Mouse (Mus musculus) myocyte (in vitro differentiated cells): ENCODE measurements around the gene Zpr1. TPM values are rescaled to one million over a fixed set of nuclear protein-coding genes. Genes with fewer than 3 reads are reported as not detected.
A peak's percentile ranks its signal among the peaks of the same experiment; 100 is the strongest.

Experiments
- H3K27me3 ChIP-seq: one replicate; pipeline ENCODE4 v1.6.1; 2011; ENCODE audit not compliant: control insufficient read depth, insufficient read depth, insufficient read length
- H3K36me3 ChIP-seq: one replicate; pipeline ENCODE4 v1.6.1; 2011; ENCODE audit not compliant: control insufficient read depth, insufficient read depth
- H3K4me2 ChIP-seq: one replicate; pipeline ENCODE4 v1.6.1; 2011; ENCODE audit warnings: low read depth, control low read depth
- H3K4me3 ChIP-seq: one replicate; pipeline ENCODE4 v1.5.1; 2011; ENCODE audit warnings: mild to moderate bottlenecking, control low read depth, moderate library complexity
- H3K79me2 ChIP-seq: one replicate; pipeline ENCODE4 v1.6.1; 2011; ENCODE audit not compliant: control insufficient read depth, insufficient read depth
- H3ac ChIP-seq: one replicate; pipeline ENCODE4 v1.6.1; 2011; ENCODE audit not compliant: control insufficient read depth, insufficient read length
- CEBPB ChIP-seq: IDR thresholded peaks from 2 replicates; pipeline ENCODE4 v1.6.1; 2011; ENCODE audit warnings: mild to moderate bottlenecking, moderate library complexity; ENCODE audit not compliant: poor library complexity, insufficient read depth, severe bottlenecking
- E2F4 ChIP-seq: IDR thresholded peaks from one replicate; pipeline ENCODE4 v1.6.1; 2011; ENCODE audit warnings: mild to moderate bottlenecking, control low read depth, moderate library complexity; ENCODE audit not compliant: insufficient read depth
- MAX ChIP-seq: IDR thresholded peaks from one replicate; pipeline ENCODE4 v1.6.1; 2011; ENCODE audit warnings: low read depth, mild to moderate bottlenecking, control low read depth
- MYOD1 ChIP-seq, 3 experiments: IDR thresholded peaks; one replicate each; pipeline ENCODE4 v1.6.1; 2011; ENCODE audit warnings: control low read depth in 2 of 3, low read depth in 2 of 3, mild to moderate bottlenecking in 2 of 3, moderate library complexity in 1 of 3; ENCODE audit not compliant: insufficient read length in 2 of 3, control insufficient read depth in 1 of 3
- MYOG ChIP-seq, 3 experiments: IDR thresholded peaks; one replicate each; pipeline ENCODE4 v1.6.1; 2011; ENCODE audit warnings: control low read depth in 2 of 3, low read depth in 2 of 3, mild to moderate bottlenecking in 2 of 3; ENCODE audit not compliant: insufficient read length in 2 of 3, control insufficient read depth in 1 of 3, insufficient read depth in 1 of 3
- POLR2A ChIP-seq: IDR thresholded peaks from one replicate; pipeline ENCODE4 v1.6.1; 2011; ENCODE audit warnings: low read depth, mild to moderate bottlenecking, control low read depth, moderate library complexity; ENCODE audit not compliant: insufficient read length
- POLR2AphosphoS2 ChIP-seq: IDR thresholded peaks from one replicate; pipeline ENCODE4 v1.6.1; 2011; ENCODE audit warnings: low read depth, control low read depth; ENCODE audit not compliant: insufficient read length
- REST ChIP-seq: IDR thresholded peaks from one replicate; pipeline ENCODE4 v1.6.1; 2011; ENCODE audit warnings: mild to moderate bottlenecking, control low read depth, moderate library complexity; ENCODE audit not compliant: insufficient read depth, insufficient read length
- SRF ChIP-seq: IDR thresholded peaks from one replicate; pipeline ENCODE4 v1.6.1; 2011; ENCODE audit warnings: low read depth; ENCODE audit not compliant: control insufficient read depth, insufficient read length
- TCF12 ChIP-seq: IDR thresholded peaks from one replicate; pipeline ENCODE4 v1.6.1; 2011; ENCODE audit warnings: mild to moderate bottlenecking, control low read depth; ENCODE audit not compliant: poor library complexity, insufficient read depth, severe bottlenecking
- TCF3 ChIP-seq: IDR thresholded peaks from one replicate; pipeline ENCODE4 v1.6.1; 2011; ENCODE audit warnings: low read depth, control low read depth; ENCODE audit not compliant: insufficient read length
- USF1 ChIP-seq: IDR thresholded peaks from one replicate; pipeline ENCODE4 v1.6.1; 2011; ENCODE audit warnings: low read depth, mild to moderate bottlenecking, control low read depth, moderate library complexity
- polyA plus RNA-seq: library from polyadenylated mRNA; unstranded; fragments of >200 nt; fragmentation: generic; extraction: Trizol; gene quantifications from one replicate; pipeline ENCODE4 v1.2.1, GENCODE M21; 2012; ENCODE audit warnings: missing spikeins

The Zpr1 gene
- polyA plus RNA-seq = 33.1 TPM

- Histone ChIP-seq H3K27me3 (peaks cover 25% of the 10 kb centered on the region), H3K36me3 (peaks cover 23% of the 10 kb centered on the region), H3K4me2 (peak within 1 kb of the TSS; percentile 89), H3ac (peak within 1 kb of the TSS; percentile 41), H3K79me2 (peaks cover 9% of the 10 kb centered on the region), H3K4me3 (peak within 1 kb of the TSS; percentile 80)
- TF ChIP-seq POLR2AphosphoS2 (peak; percentile 72), REST (no peak), MYOD1 (IDR thresholded peaks at IDR 0.05; ENCODE audit: control insufficient read depth in 1 of 3, insufficient read length in 2 of 3, low read depth in 2 of 3) (peak in 1 of 3 experiments; percentile 4), E2F4 (no peak), MYOG (IDR thresholded peaks at IDR 0.05; ENCODE audit: control insufficient read depth in 1 of 3, insufficient read depth in 1 of 3, insufficient read length in 2 of 3, low read depth in 2 of 3) (no peak), TCF3 (no peak), CEBPB (no peak), POLR2A (peak; percentile 80), USF1 (no peak)
Measured at GRCm38 (mm10) chr9:46272677-46273454, at the start of gene Zpr1. TSS of gene Zpr1 (plus strand) at chr9:46273064.

- TF ChIP-seq POLR2A = no peak
- Histone ChIP-seq H3ac (no peak overlapping the region), H3K27me3 (no peaks in the 10 kb centered on the region), H3K4me2 (no peak overlapping the region), H3K4me3 (no peak overlapping the region), H3K36me3 (no peaks in the 10 kb centered on the region), H3K79me2 (no peaks in the 10 kb centered on the region)
Measured at GRCm38 (mm10) chr9:46223090-46223489, 49.8 kb upstream of the Zpr1 start.

GRCm38 (mm10) chr9:46224101-46224500 lies 48.8 kb upstream of the Zpr1 start:
- Histone ChIP-seq H3K27me3 (no peaks in the 10 kb centered on the region), H3K79me2 (no peaks in the 10 kb centered on the region), H3K36me3 (no peaks in the 10 kb centered on the region), H3K4me3 (no peak overlapping the region), H3ac (no peak overlapping the region), H3K4me2 (no peak overlapping the region)
- TF ChIP-seq MAX (no peak), REST (no peak), MYOG (IDR thresholded peaks at IDR 0.05; ENCODE audit: control insufficient read depth in 1 of 3, insufficient read depth in 1 of 3, insufficient read length in 2 of 3, low read depth in 2 of 3) (no peak), CEBPB (no peak), POLR2A (no peak), POLR2AphosphoS2 (no peak), E2F4 (no peak)

GRCm38 (mm10) chr9:46224945-46225660 lies 47.8 kb upstream of the Zpr1 start:
- no peak overlapping the region for H3ac ChIP-seq
- H3K79me2 ChIP-seq = no peaks in the 10 kb centered on the region
- no peaks in the 10 kb centered on the region for H3K36me3 ChIP-seq
- no peak overlapping the region for H3K4me3 ChIP-seq
- H3K4me2 ChIP-seq = no peak overlapping the region
- H3K27me3 ChIP-seq = no peaks in the 10 kb centered on the region
- TF ChIP-seq REST = no peak
- TF ChIP-seq MAX = no peak
- TF ChIP-seq USF1 = no peak
- no peak for TF ChIP-seq POLR2AphosphoS2
- TF ChIP-seq MYOD1 (IDR thresholded peaks at IDR 0.05; ENCODE audit: control insufficient read depth in 1 of 3, insufficient read length in 2 of 3, low read depth in 2 of 3) = no peak
- no peak for TF ChIP-seq TCF12
- no peak for TF ChIP-seq SRF
- no peak for TF ChIP-seq TCF3

- no peak overlapping the region for H3K4me2 ChIP-seq
- TF ChIP-seq TCF12 (no peak), MAX (no peak), MYOD1 (IDR thresholded peaks at IDR 0.05; ENCODE audit: control insufficient read depth in 1 of 3, insufficient read length in 2 of 3, low read depth in 2 of 3) (no peak), CEBPB (no peak), E2F4 (no peak), MYOG (IDR thresholded peaks at IDR 0.05; ENCODE audit: control insufficient read depth in 1 of 3, insufficient read depth in 1 of 3, insufficient read length in 2 of 3, low read depth in 2 of 3) (no peak), TCF3 (no peak), POLR2AphosphoS2 (no peak), SRF (no peak), POLR2A (no peak), REST (no peak), USF1 (no peak)
- H3ac ChIP-seq = no peak overlapping the region
- H3K4me3 ChIP-seq = no peak overlapping the region
- H3K79me2 ChIP-seq = no peaks in the 10 kb centered on the region
- H3K36me3 ChIP-seq = no peaks in the 10 kb centered on the region
- H3K27me3 ChIP-seq = peaks cover 8% of the 10 kb centered on the region
Measured at GRCm38 (mm10) chr9:46227064-46227614, 45.7 kb upstream of the Zpr1 start.
